Mouse (Mus musculus): ENCODE results near the gene Fam149b.

DNA sequence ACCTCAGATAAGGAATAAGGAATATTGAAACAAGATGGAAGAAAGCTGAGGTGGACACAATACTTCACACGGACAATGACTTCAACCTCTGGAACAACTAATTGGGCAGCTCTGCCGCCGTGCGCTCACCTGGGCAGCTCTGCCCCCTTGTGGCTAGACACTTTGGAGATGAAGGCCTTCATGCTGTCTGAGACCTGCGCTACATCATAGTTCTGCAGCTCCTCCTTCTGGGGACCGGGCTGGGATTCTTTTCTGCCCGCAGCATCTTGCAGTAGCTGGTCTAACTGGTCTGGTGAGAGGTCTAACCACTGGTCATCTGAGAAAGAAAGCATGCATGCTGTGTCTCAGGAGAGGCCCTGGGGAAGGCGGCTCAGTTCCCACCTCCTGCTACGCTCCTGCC is 19.5 kb upstream of the Fam149b start:
- TF ChIP-seq CTCF (IDR thresholded peaks at IDR 0.05; ENCODE audit: low read depth, low read length): no peak
- no peak for TF ChIP-seq POLR2A (IDR thresholded peaks at IDR 0.05; ENCODE audit: borderline replicate concordance, low read depth, low read length)

Data from bone marrow macrophage, adult 2 months (primary cell).